ENCODE assay signal across 8 mouse cellular contexts in the genomic region with DNA sequence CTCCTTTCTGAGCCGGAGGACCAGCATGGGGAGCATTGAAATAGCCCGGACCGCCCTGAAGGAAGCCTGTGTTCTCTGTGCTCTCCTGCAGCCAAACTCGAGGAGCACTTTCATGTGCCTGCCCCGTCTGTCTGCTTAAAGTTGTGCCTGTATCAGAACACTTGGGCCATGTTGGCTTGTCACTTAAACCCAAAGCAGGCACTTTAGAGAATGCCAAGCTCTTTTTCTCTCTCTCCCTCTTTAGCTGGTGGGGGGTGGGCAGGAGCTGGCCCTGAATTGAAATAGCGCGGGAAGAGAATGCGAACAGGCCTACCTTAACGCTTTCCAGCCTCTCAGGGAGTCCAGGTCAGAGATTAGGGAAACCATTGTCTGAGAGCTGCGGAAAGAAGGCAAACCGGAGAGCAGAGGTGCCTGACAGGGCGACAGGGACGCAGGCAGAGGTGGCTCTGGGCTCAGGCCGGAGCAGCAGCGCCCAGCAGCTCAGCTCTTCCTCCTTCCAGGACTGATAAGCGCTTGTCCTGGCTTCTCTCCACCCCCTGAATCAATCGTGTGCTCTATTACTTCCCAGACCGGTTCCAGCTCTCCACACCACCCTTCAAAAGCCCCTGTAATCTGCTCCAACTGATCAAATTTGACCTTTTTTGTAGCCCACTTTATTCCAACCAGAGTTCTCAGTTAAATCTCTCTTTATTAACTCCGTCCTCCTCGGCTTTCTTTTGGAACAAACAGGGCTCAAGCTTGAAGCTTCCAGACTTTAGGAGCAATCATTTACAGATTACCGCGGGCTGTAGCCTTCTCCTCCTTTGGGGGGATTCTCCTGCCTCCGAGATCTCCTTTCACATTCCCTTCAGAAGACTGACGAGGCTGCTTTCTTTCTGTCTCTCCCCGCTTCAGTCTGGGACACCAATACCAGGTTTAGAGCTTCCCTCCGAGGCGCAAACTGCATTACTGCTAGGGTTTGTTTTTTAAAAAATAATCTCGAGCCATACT.
DNase-seq lines count a peak whose midpoint lies in the region; ATAC-seq and TF ChIP-seq lines count a peak whose summit lies in the region.

No protein-coding gene starts in this region.

- no peak for TF ChIP-seq CTCF in midbrain, postnatal 0 days (IDR thresholded peaks at IDR 0.05)

- TF ChIP-seq POLR2A in limb, embryonic 14.5 days (IDR thresholded peaks at IDR 0.05; ENCODE audit: borderline replicate concordance, extremely low read depth, insufficient read depth, insufficient read length) = 0 out of 2 replicates have a peak, but pooled peaks have one; percentile 18

- intact Hi-C loops in left cerebral cortex, postnatal 25 days (cut with DNase I) = loop anchor here (5.0 to 10.0 kb wide), 2 partner anchors 206 to 644 kb away; no protein-coding TSS in a partner anchor

- peaks cover 4% of the 10 kb centered on the region; the same call in 1 of the 2 replicates for H3K36me3 ChIP-seq in embryonic facial prominence, embryonic 13.5 days
- peaks cover 14% of the 10 kb centered on the region for H3K36me3 ChIP-seq in heart, embryonic 16.5 days (ENCODE audit: control insufficient read depth, insufficient read depth)
- no peaks in the 10 kb centered on the region for H3K36me3 ChIP-seq in limb, embryonic 14.5 days (ENCODE audit: control insufficient read depth, insufficient read depth, low read length)
- no peaks in the 10 kb centered on the region for H3K36me3 ChIP-seq in midbrain, postnatal 0 days (ENCODE audit: insufficient read depth, low read length)

- WGBS in embryonic facial prominence, embryonic 13.5 days = 5% methylated on average over 28 of the region's 28 CpGs
- WGBS in heart, embryonic 16.5 days = 7% methylated on average over 28 of the region's 28 CpGs
- WGBS in limb, embryonic 14.5 days = 9% methylated on average over 28 of the region's 28 CpGs
- 8% methylated on average over 28 of the region's 28 CpGs for WGBS in midbrain, postnatal 0 days

- H3K27ac ChIP-seq in embryonic facial prominence, embryonic 13.5 days = peak overlapping the region; percentile 55
- H3K27ac ChIP-seq in heart, embryonic 16.5 days (ENCODE audit: low read length) = peak overlapping the region; percentile 98
- H3K27ac ChIP-seq in limb, embryonic 14.5 days (replicated peaks; ENCODE audit: low read depth, low read length) = peak overlapping the region; percentile 76
- peak overlapping the region; percentile 52 for H3K27ac ChIP-seq in midbrain, postnatal 0 days (ENCODE audit: low read depth, low read length)

- peaks cover 21% of the 10 kb centered on the region for H3K4me1 ChIP-seq in embryonic facial prominence, embryonic 13.5 days
- H3K4me1 ChIP-seq in heart, embryonic 16.5 days (ENCODE audit: control insufficient read depth, insufficient read depth, low read length) = peaks cover 29% of the 10 kb centered on the region
- peaks cover 11% of the 10 kb centered on the region for H3K4me1 ChIP-seq in limb, embryonic 14.5 days (ENCODE audit: control insufficient read depth, insufficient read depth, low read length)
- 0 out of 2 replicates have a peak, but pooled peaks cover 10% of the 10 kb centered on the region for H3K4me1 ChIP-seq in midbrain, postnatal 0 days (ENCODE audit: insufficient read depth, low read length)

- no peaks in the 10 kb centered on the region for H3K27me3 ChIP-seq in embryonic facial prominence, embryonic 13.5 days
- H3K27me3 ChIP-seq in heart, embryonic 16.5 days (ENCODE audit: control insufficient read depth, insufficient read depth, low read length) = no peaks in the 10 kb centered on the region
- H3K27me3 ChIP-seq in limb, embryonic 14.5 days (ENCODE audit: control insufficient read depth, insufficient read depth, low read length) = no peaks in the 10 kb centered on the region
- H3K27me3 ChIP-seq in midbrain, postnatal 0 days (ENCODE audit: insufficient read depth, low read length) = no peaks in the 10 kb centered on the region

- H3K4me2 ChIP-seq in embryonic facial prominence, embryonic 13.5 days = peak overlapping the region; percentile 61
- H3K4me2 ChIP-seq in heart, embryonic 16.5 days (ENCODE audit: low read depth, low read length) = peak overlapping the region; percentile 78
- H3K4me2 ChIP-seq in limb, embryonic 14.5 days (replicated peaks; ENCODE audit: low read depth, low read length, severe bottlenecking) = peak overlapping the region; percentile 42
- H3K4me2 ChIP-seq in midbrain, postnatal 0 days (ENCODE audit: low read depth, low read length, poor library complexity, severe bottlenecking) = peak overlapping the region; percentile 50

- peak overlapping the region; percentile 68 for H3K9ac ChIP-seq in embryonic facial prominence, embryonic 13.5 days
- H3K9ac ChIP-seq in heart, embryonic 16.5 days (ENCODE audit: low read length) = peak overlapping the region; percentile 87
- peak overlapping the region; percentile 51 for H3K9ac ChIP-seq in limb, embryonic 14.5 days (ENCODE audit: low read depth, low read length, severe bottlenecking)
- H3K9ac ChIP-seq in midbrain, postnatal 0 days (replicated peaks; ENCODE audit: low read length, poor library complexity, severe bottlenecking) = peak overlapping the region; percentile 57; the same call in 1 of the 2 replicates

- H3K4me3 ChIP-seq in embryonic facial prominence, embryonic 13.5 days = peak overlapping the region; percentile 32
- H3K4me3 ChIP-seq in heart, embryonic 16.5 days (ENCODE audit: low read length) = peak overlapping the region; percentile 59
- peak overlapping the region; percentile 27 for H3K4me3 ChIP-seq in limb, embryonic 14.5 days (replicated peaks; ENCODE audit: low read length)
- H3K4me3 ChIP-seq in midbrain, postnatal 0 days (ENCODE audit: low read depth, low read length) = peak overlapping the region; percentile 19; the same call in 1 of the 2 replicates

- peaks cover 5% of the 10 kb centered on the region; the same call in 1 of the 2 replicates for H3K9me3 ChIP-seq in embryonic facial prominence, embryonic 13.5 days
- H3K9me3 ChIP-seq in heart, embryonic 16.5 days (replicated peaks; ENCODE audit: control insufficient read depth, low read length) = peaks cover 15% of the 10 kb centered on the region
- H3K9me3 ChIP-seq in limb, embryonic 14.5 days (ENCODE audit: control insufficient read depth, low read length) = peaks cover 7% of the 10 kb centered on the region; the same call in 1 of the 2 replicates
- 0 out of 2 replicates have a peak, but pooled peaks cover 8% of the 10 kb centered on the region for H3K9me3 ChIP-seq in midbrain, postnatal 0 days (ENCODE audit: low read length)

- peak; percentile 78 for DNase-seq in 3T3-L1 (ENCODE audit: low read depth, low spot score)
- peak; percentile 52 for DNase-seq in adrenal gland, adult 2 months
- peak; percentile 40 for DNase-seq in limb, embryonic 14.5 days (ENCODE audit: low spot score)
- no peak for DNase-seq in midbrain, postnatal 0 days (ENCODE audit: low spot score)
- no peak for DNase-seq in thymus, adult 18-20 months
- no peak for DNase-seq in left cerebral cortex, postnatal 25 days (ENCODE audit: low spot score in 2 of 2)

- no peak for ATAC-seq in embryonic facial prominence, embryonic 13.5 days (ENCODE audit: insufficient number of reproducible peaks, insufficient read depth, low FRiP score, low TSS enrichment, low read depth)
- peak; percentile 74 for ATAC-seq in heart, embryonic 16.5 days (replicated peaks; ENCODE audit: extremely low read depth, insufficient read depth, low FRiP score)
- ATAC-seq in limb, embryonic 14.5 days (ENCODE audit: low FRiP score, low read depth) = peak; percentile 66
- peak; percentile 62; the same call in 1 of the 2 replicates for ATAC-seq in midbrain, postnatal 0 days (ENCODE audit: low FRiP score)

Comparison
In these comparisons a context has a peak if more than half of its experiments do, and no peak if none do; other contexts are left out.
1. DNase-seq: peak in 3T3-L1 (single experiment), adrenal gland, adult 2 months (single experiment) and limb, embryonic 14.5 days (single experiment); none in midbrain, postnatal 0 days (single experiment), thymus, adult 18-20 months (0 of 2) and left cerebral cortex, postnatal 25 days (0 of 2).
2. Peak in every context shown above with its lines, with median percentiles within 50 percentile points of each other: H3K27ac ChIP-seq, H3K4me2 ChIP-seq, H3K4me3 ChIP-seq and H3K9ac ChIP-seq.